Mouse (Mus musculus): ENCODE measurements at regions not wholly inside any gene's neighbourhood (a gene's known extent, or its start where the extent isn't known, plus 50 kb on each side); places are given as distances from the start of the nearest gene placed in this dataset.

GRCm38 (mm10) chr16:42702676-42703075 is 173.0 kb upstream of the Zbtb20 start:
- DNase-seq, result no peak
- intact Hi-C loops (cut with DNase I), result no loop called here

GRCm38 (mm10) chr16:42681196-42681595 is 194.5 kb upstream of the Zbtb20 start:
- DNase-seq, result no peak
- intact Hi-C loops (cut with DNase I), result no loop called here

- intact Hi-C loops (cut with DNase I), result no loop called here
- no peak for DNase-seq
Observed at GRCm38 (mm10) chr16:42677211-42677610, 198.5 kb upstream of the Zbtb20 start.

- DNase-seq, result no peak
- intact Hi-C loops (cut with DNase I), result no loop called here
Observed at GRCm38 (mm10) chr16:42676406-42677075, 199.1 kb upstream of the Zbtb20 start.

GRCm38 (mm10) chr16:42675031-42675430 is 200.7 kb upstream of the Zbtb20 start:
- no peak for DNase-seq
- intact Hi-C loops (cut with DNase I), result no loop called here

- intact Hi-C loops (cut with DNase I), result no loop called here
- no peak for DNase-seq
Observed at GRCm38 (mm10) chr16:42666601-42667000, 209.1 kb upstream of the Zbtb20 start.

- DNase-seq, result no peak
- intact Hi-C loops (cut with DNase I), result no loop called here
Observed at GRCm38 (mm10) chr16:42651904-42652732, 223.6 kb upstream of the Zbtb20 start.

GRCm38 (mm10) chr16:42649767-42650166 is 225.9 kb upstream of the Zbtb20 start:
- DNase-seq, result no peak
- intact Hi-C loops (cut with DNase I), result no loop called here

- no peak for DNase-seq
- intact Hi-C loops (cut with DNase I), result no loop called here
Observed at GRCm38 (mm10) chr16:42648531-42649142, 227.0 kb upstream of the Zbtb20 start.

- DNase-seq, result no peak
- intact Hi-C loops (cut with DNase I), result no loop called here
Observed at GRCm38 (mm10) chr16:42647762-42648161, 227.9 kb upstream of the Zbtb20 start.

- intact Hi-C loops (cut with DNase I), result no loop called here
- DNase-seq, result no peak
Observed at GRCm38 (mm10) chr16:42635766-42636165, 239.9 kb upstream of the Zbtb20 start.

GRCm38 (mm10) chr16:42627675-42628074 is 248.0 kb upstream of the Zbtb20 start:
- no peak for DNase-seq
- intact Hi-C loops (cut with DNase I), result no loop called here

- DNase-seq, result no peak
- intact Hi-C loops (cut with DNase I), result no loop called here
Observed at GRCm38 (mm10) chr16:42615920-42616319, 259.8 kb upstream of the Zbtb20 start.

GRCm38 (mm10) chr16:42612011-42612410 is 263.7 kb upstream of the Zbtb20 start:
- intact Hi-C loops (cut with DNase I), result no loop called here

GRCm38 (mm10) chr16:42608336-42608735 is 267.3 kb upstream of the Zbtb20 start:
- intact Hi-C loops (cut with DNase I), result no loop called here

More at GRCm38 (mm10) chr16:42612011-42612410, 263.7 kb upstream of the Zbtb20 start:
- DNase-seq, result no peak

GRCm38 (mm10) chr16:42592321-42592720 is 251.9 kb upstream of the Gap43 start:
- intact Hi-C loops (cut with DNase I), result no loop called here

More at GRCm38 (mm10) chr16:42608336-42608735, 267.3 kb upstream of the Zbtb20 start:
- no peak for DNase-seq

GRCm38 (mm10) chr16:42591530-42591929 is 251.1 kb upstream of the Gap43 start:
- DNase-seq, result no peak
- intact Hi-C loops (cut with DNase I), result no loop called here

More at GRCm38 (mm10) chr16:42592321-42592720, 251.9 kb upstream of the Gap43 start:
- no peak for DNase-seq

- no peak for DNase-seq
- intact Hi-C loops (cut with DNase I), result no loop called here
Observed at GRCm38 (mm10) chr16:42586196-42586595, 245.7 kb upstream of the Gap43 start.

- intact Hi-C loops (cut with DNase I), result no loop called here
- DNase-seq, result no peak
Observed at GRCm38 (mm10) chr16:42575517-42575946, 235.1 kb upstream of the Gap43 start.

GRCm38 (mm10) chr16:42574978-42575377 is 234.5 kb upstream of the Gap43 start:
- intact Hi-C loops (cut with DNase I), result no loop called here
- no peak for DNase-seq

GRCm38 (mm10) chr16:42570246-42570996 is 230.0 kb upstream of the Gap43 start:
- DNase-seq, result no peak
- intact Hi-C loops (cut with DNase I), result no loop called here
